Mouse (Mus musculus) kidney, postnatal 10 days (tissue): Measurements from ENCODE around the gene Slc10a3.
"Not testable (repeated sequence)": the region's sequence is repeated elsewhere in the genome, so short reads cannot be mapped to it uniquely, and the experiment has no call there.

ENCODE experiments used
- DNase-seq: peaks from one replicate; pipeline ENCODE4 v3.0.0; 2021; ENCODE audit warnings: mixed read lengths

Slc10a3 gene

GRCm38 (mm10) chrX:74372888-74373549, at the start of gene Slc10a3, which contains the start of gene Ubl4a:
Gene Slc10a3 (minus strand): TSS chrX:74373349.
Gene Ubl4a (minus strand): TSS chrX:74373218.
- DNase-seq: peak; percentile 91

GRCm38 (mm10) chrX:74413377-74413776, 40.2 kb upstream of the Slc10a3 start:
- DNase-seq: peak; percentile 77

GRCm38 (mm10) chrX:74408340-74408739, 35.2 kb upstream of the Slc10a3 start:
- no peak for DNase-seq

GRCm38 (mm10) chrX:74400136-74400535, 27.0 kb upstream of the Slc10a3 start:
- DNase-seq: no peak

GRCm38 (mm10) chrX:74392535-74393443, 19.6 kb upstream of the Slc10a3 start, which contains the start of the genes Fam3a and Ikbkg:
Gene Fam3a (minus strand): TSS chrX:74393272.
Gene Ikbkg (plus strand): TSS chrX:74393290.
- DNase-seq: peak; percentile 90

GRCm38 (mm10) chrX:74388153-74388552, 15.0 kb upstream of the Slc10a3 start:
- DNase-seq: no peak

GRCm38 (mm10) chrX:74384451-74384850, 11.3 kb upstream of the Slc10a3 start:
- no peak for DNase-seq

- peak; percentile 85 for DNase-seq
These were observed 4.8 kb downstream of the Slc10a3 start for GRCm38 (mm10) chrX:74368209-74368909.

- DNase-seq: no peak
These were observed 5.6 kb downstream of the Slc10a3 start for GRCm38 (mm10) chrX:74367512-74367911.

- peak; percentile 22 for DNase-seq
These were observed 14.0 kb downstream of the Slc10a3 start for GRCm38 (mm10) chrX:74359171-74359570.

GRCm38 (mm10) chrX:74357069-74357468, 16.1 kb downstream of the Slc10a3 start:
- DNase-seq: not testable (repeated sequence)

GRCm38 (mm10) chrX:74353467-74353770, 19.7 kb downstream of the Slc10a3 start, which contains the start of gene Lage3:
Gene Lage3 (minus strand): TSS chrX:74353618.
- DNase-seq: peak; percentile 89

GRCm38 (mm10) chrX:74352645-74353466, 20.3 kb downstream of the Slc10a3 start:
- no peak for DNase-seq

- no peak for DNase-seq
These were observed 42.8 kb downstream of the Slc10a3 start for GRCm38 (mm10) chrX:74330166-74330930.

- DNase-seq: no peak
These were observed 43.9 kb downstream of the Slc10a3 start for GRCm38 (mm10) chrX:74329215-74329671.

GRCm38 (mm10) chrX:74328725-74329161, 44.4 kb downstream of the Slc10a3 start, which contains the start of gene Plxna3:
Gene Plxna3 (plus strand): TSS chrX:74329066.
- peak; percentile 81 for DNase-seq
